Mouse (Mus musculus) limb, embryonic 13.5 days (tissue): ENCODE data around the gene Qpct. TPM values are rescaled to one million over a fixed set of nuclear protein-coding genes. Genes with fewer than 3 reads are reported as not detected.

Source experiments
- ATAC-seq: fragments of 200-750 bp; cut with Nextera tagmentation; 2 replicates; pipeline ENCODE4 v1.8.0; 2017; ENCODE audit warnings: low read depth, moderate number of reproducible peaks, moderate TSS enrichment; ENCODE audit not compliant: low FRiP score
- H3K27ac ChIP-seq: fragments of 300-500 bp; sonication (generic); 2 replicates; pipeline ENCODE4 v1.5.1; 2015; ENCODE audit warnings: inconsistent platforms, mild to moderate bottlenecking, moderate library complexity
- H3K27me3 ChIP-seq: fragments of 300-500 bp; sonication (generic); 2 replicates; pipeline ENCODE4 v1.6.1; 2015; ENCODE audit warnings: mild to moderate bottlenecking, inconsistent platforms
- H3K36me3 ChIP-seq: fragments of 300-500 bp; sonication (generic); 2 replicates; pipeline ENCODE4 v1.6.1; 2015; ENCODE audit warnings: inconsistent platforms, mild to moderate bottlenecking, moderate library complexity
- H3K4me1 ChIP-seq: fragments of 300-500 bp; sonication (generic); 2 replicates; pipeline ENCODE4 v1.6.1; 2015; ENCODE audit warnings: inconsistent platforms
- H3K4me2 ChIP-seq: fragments of 300-500 bp; sonication (generic); replicated peaks from 2 replicates; pipeline ENCODE4 v1.6.1; 2015; ENCODE audit warnings: inconsistent platforms, mild to moderate bottlenecking, moderate library complexity
- H3K4me3 ChIP-seq: fragments of 300-500 bp; sonication (generic); 2 replicates; pipeline ENCODE4 v1.5.1; 2015; ENCODE audit warnings: moderate library complexity, mild to moderate bottlenecking, inconsistent platforms
- H3K9ac ChIP-seq: fragments of 300-500 bp; sonication (generic); 2 replicates; pipeline ENCODE4 v1.6.1; 2015; ENCODE audit warnings: mild to moderate bottlenecking, inconsistent platforms
- H3K9me3 ChIP-seq: fragments of 300-500 bp; sonication (generic); 2 replicates; pipeline ENCODE4 v1.6.1; 2016; ENCODE audit warnings: inconsistent platforms
- WGBS: fragments of 180-500 bp; shearing (Covaris S2); methylation state at CpG from one replicate; pipeline ENCODE4 v1.1.7; 2015; 5-methylcytosine and 5-hydroxymethylcytosine counted together
- polyA plus RNA-seq: library from polyadenylated mRNA; unstranded; fragments of >200 nt; fragmentation: Nextera tagmentation; extraction: Ambion mirVana; gene quantifications from 2 replicates; pipeline ENCODE4 v1.2.1, GENCODE M21; 2015

The Qpct gene
- polyA plus RNA-seq, 1 experiment from 2014 or later, result 4.1 TPM

DNA sequence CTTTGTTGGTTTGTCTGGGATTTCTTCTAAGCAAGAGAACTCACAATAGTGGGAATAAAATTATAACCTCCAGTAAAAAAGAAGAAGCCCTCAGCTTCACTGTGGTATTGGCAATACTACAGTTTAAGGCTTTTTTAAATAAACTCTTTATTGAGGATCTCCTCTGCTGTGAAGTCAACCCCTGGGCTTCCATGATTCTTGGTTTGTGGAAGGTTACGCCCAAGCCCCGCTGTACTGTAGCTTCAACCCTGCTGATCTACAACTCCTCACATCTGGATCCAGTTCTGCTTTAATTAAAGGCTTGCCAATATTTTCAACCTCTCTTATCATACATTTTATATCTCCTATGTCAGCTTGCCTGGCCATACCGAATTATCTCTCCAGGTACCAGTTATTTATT, 68.6 kb downstream of the Qpct start:
- Histone ChIP-seq H3K9ac (no peak overlapping the region), H3K9me3 (peaks cover 12% of the 10 kb centered on the region), H3K27me3 (no peaks in the 10 kb centered on the region), H3K4me3 (no peak overlapping the region), H3K4me2 (no peak overlapping the region), H3K4me1 (no peaks in the 10 kb centered on the region), H3K36me3 (0 out of 2 replicates have a peak, but pooled peaks cover 3% of the 10 kb centered on the region), H3K27ac (no peak overlapping the region)
- 71% methylated on average over 3 of the region's 3 CpGs for WGBS
- no peak for ATAC-seq

DNA sequence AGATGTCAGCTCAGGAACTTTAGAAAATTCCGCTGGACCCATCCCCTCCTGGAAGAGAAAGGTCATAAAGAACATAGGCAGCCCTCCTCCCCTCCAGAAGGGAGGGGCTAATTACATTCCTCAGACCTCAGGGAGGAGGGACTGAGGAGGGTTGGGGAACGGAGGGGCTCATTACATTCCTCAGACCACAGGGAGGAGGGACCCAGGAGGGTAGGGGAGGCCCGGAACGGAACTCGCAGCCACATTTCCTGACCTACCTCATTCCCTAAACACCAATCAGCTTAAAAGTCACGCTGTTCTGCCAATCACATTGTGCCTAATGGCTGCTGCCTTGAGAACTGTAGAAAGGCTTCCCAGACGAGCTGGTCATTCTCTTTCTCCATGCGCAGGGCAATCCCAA, 82.0 kb downstream of the Qpct start:
- 36% methylated on average over 8 of the region's 8 CpGs for WGBS
- Histone ChIP-seq H3K9me3 (no peaks in the 10 kb centered on the region), H3K4me1 (peaks cover 3% of the 10 kb centered on the region), H3K27me3 (no peaks in the 10 kb centered on the region), H3K4me3 (no peak overlapping the region), H3K27ac (no peak overlapping the region), H3K4me2 (no peak overlapping the region; the same call in 1 of the 2 replicates), H3K9ac (no peak overlapping the region), H3K36me3 (no peaks in the 10 kb centered on the region)
- ATAC-seq, result no peak

DNA sequence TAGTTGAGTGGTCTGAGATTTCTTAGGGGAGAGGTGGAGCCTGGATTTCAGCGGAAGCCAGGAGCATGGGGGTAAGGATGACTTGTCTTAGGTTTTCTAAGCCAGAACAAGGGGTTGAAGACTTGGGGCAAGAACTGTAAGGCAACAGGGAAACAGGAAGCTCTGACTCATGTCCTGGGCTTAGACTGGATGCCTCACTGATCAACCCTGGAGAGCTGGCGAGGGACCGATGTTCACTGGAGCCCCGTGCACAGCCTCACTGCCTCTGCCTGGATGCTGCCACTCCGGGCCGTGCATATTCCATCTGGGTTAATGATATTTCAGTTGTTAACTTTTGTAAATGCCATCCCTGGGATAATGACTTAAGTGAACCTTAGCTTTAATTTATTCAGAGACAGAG, 84.1 kb downstream of the Qpct start:
- Histone ChIP-seq H3K9me3 (no peaks in the 10 kb centered on the region), H3K36me3 (no peaks in the 10 kb centered on the region), H3K4me1 (peaks cover 3% of the 10 kb centered on the region), H3K4me2 (no peak overlapping the region), H3K9ac (no peak overlapping the region), H3K27me3 (no peaks in the 10 kb centered on the region), H3K27ac (no peak overlapping the region), H3K4me3 (no peak overlapping the region)
- 79% methylated on average over 6 of the region's 6 CpGs for WGBS
- no peak for ATAC-seq

DNA sequence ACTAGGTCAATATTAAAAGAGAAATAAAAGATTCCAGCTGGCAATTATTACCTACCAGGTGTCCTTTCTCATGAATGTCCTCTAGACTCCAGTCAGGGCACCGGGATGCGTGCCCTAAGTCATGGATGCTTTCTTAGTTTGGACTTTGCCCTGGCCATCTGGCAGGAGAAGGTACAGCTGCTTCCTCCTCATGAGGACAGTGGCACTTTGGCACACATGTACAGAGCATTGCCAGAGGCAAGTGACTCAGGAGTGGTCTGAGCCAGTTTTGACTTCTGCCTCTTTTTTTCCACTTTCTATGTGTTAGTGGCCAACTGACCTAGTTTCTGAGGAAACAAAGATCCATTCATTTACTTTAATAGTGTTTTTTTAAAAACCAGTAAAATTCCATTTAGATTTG, 84.7 kb downstream of the Qpct start:
- no peak overlapping the region for H3K4me3 ChIP-seq
- 61% methylated on average over 2 of the region's 2 CpGs for WGBS
- no peak overlapping the region for H3K27ac ChIP-seq
- ATAC-seq, result no peak
- peaks cover 3% of the 10 kb centered on the region for H3K4me1 ChIP-seq
- H3K9me3 ChIP-seq, result no peaks in the 10 kb centered on the region
- H3K27me3 ChIP-seq, result no peaks in the 10 kb centered on the region
- no peak overlapping the region for H3K4me2 ChIP-seq
- no peaks in the 10 kb centered on the region for H3K36me3 ChIP-seq
- no peak overlapping the region for H3K9ac ChIP-seq

Other genes starting within 250 kb of the Qpct start
- 13.2 and 14.3 TPM in 2 replicates for gene Heatr5b, start 216.5 kb upstream of the Qpct start, polyA plus RNA-seq
- 55.4 and 56.9 TPM in 2 replicates for gene Gpatch11, start 216.3 kb upstream of the Qpct start, polyA plus RNA-seq
- gene Eif2ak2, start 169.3 kb upstream of the Qpct start, polyA plus RNA-seq, result 13.5 and 16.0 TPM in 2 replicates
- not detected in 2 replicates for gene Sult6b1, start 144.9 kb upstream of the Qpct start, polyA plus RNA-seq
- gene Cebpzos, start 135.4 kb upstream of the Qpct start, polyA plus RNA-seq, result 94.3 and 99.8 TPM in 2 replicates
- 65.5 and 68.1 TPM in 2 replicates for gene Cebpz, start 114.8 kb upstream of the Qpct start, polyA plus RNA-seq
- gene Ndufaf7, start 114.8 kb upstream of the Qpct start, polyA plus RNA-seq, result 60.0 and 61.6 TPM in 2 replicates
- gene Prkd3, start 31.1 kb upstream of the Qpct start, polyA plus RNA-seq, result 44.2 and 48.2 TPM in 2 replicates